Mouse (Mus musculus) midbrain, embryonic 10.5 days (tissue): ENCODE data around the gene Kng1. TPM values are rescaled to one million over a fixed set of nuclear protein-coding genes. Genes with fewer than 3 reads are reported as not detected.
"Not testable (repeated sequence)": the region's sequence is repeated elsewhere in the genome, so short reads cannot be mapped to it uniquely, and the experiment has no call there.

Experiments
- DNase-seq: peaks from one replicate; pipeline ENCODE4 v3.0.0-alpha.2; 2017; ENCODE audit warnings: low spot score
- H3K27ac ChIP-seq: fragments of 300-500 bp; sonication (generic); replicated peaks from 2 replicates; pipeline ENCODE4 v1.5.1; 2016; ENCODE audit warnings: mild to moderate bottlenecking
- H3K27me3 ChIP-seq: fragments of 300-500 bp; sonication (generic); 2 replicates; pipeline ENCODE4 v1.6.1; 2016; ENCODE audit warnings: low read depth, mild to moderate bottlenecking; ENCODE audit not compliant: poor library complexity, severe bottlenecking
- H3K36me3 ChIP-seq: fragments of 300-500 bp; sonication (generic); 2 replicates; pipeline ENCODE4 v1.6.1; 2016; ENCODE audit warnings: mild to moderate bottlenecking, moderate library complexity
- H3K4me1 ChIP-seq: fragments of 300-500 bp; sonication (generic); 2 replicates; pipeline ENCODE4 v1.6.1; 2016
- H3K4me3 ChIP-seq: fragments of 300-500 bp; sonication (generic); 2 replicates; pipeline ENCODE4 v1.5.1; 2016; ENCODE audit warnings: mild to moderate bottlenecking, moderate library complexity
- H3K9me3 ChIP-seq: fragments of 300-500 bp; sonication (generic); replicated peaks from 2 replicates; pipeline ENCODE4 v1.6.1; 2016; ENCODE audit warnings: mild to moderate bottlenecking
- WGBS: fragments of 180-500 bp; shearing (Covaris S2); methylation state at CpG from one replicate; pipeline ENCODE4 v1.1.7; 2016; 5-methylcytosine and 5-hydroxymethylcytosine counted together
- polyA plus RNA-seq: library from polyadenylated mRNA; unstranded; fragments of >200 nt; fragmentation: Nextera tagmentation; extraction: Ambion mirVana; gene quantifications from 2 replicates; pipeline ENCODE4 v1.2.1, GENCODE M21; 2016

The Kng1 gene
- not detected in 2 replicates for polyA plus RNA-seq

DNA sequence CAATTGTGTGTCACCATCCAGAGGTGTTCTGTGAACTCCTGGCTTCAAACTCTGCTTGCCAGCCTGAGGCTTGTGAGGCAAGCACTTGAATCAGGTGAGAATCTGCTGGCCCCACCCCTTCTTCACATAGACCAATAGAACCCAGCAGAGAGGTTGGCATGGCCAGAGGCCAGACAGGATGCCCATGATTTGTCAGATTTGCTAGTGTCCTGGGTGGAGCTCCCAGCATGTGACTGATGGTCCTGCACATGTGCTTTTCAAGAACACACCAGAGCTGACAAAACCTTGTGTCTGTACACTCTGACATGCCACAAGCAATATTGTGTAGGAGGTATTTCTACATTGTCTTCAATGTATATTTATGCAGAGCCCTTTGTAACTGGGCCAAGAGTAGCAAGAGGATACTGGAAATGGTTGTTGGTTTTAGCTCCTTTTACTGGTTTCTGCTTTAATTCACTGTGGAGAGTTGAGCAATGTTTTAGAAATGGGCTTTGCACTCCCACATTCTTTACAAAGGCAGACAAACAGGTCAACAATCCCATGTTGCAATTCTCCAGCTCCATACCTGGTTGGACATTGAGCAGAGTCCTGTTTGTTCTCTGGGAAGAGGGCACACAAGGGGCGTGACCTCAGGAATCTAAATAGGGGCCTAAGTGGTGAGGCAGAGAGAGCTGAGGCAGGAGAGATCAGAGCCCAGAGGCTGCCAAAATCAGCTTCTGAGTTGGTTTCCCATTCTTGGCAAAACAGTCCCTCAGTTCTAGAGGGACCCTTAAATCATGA lies at the start of gene Kng1:
TSS of gene Kng1 (plus strand) at position 198 of the 780 bp plus-strand sequence.
- 81% methylated on average over 1 of the region's 1 CpGs for WGBS
- not testable (repeated sequence) for DNase-seq

DNA sequence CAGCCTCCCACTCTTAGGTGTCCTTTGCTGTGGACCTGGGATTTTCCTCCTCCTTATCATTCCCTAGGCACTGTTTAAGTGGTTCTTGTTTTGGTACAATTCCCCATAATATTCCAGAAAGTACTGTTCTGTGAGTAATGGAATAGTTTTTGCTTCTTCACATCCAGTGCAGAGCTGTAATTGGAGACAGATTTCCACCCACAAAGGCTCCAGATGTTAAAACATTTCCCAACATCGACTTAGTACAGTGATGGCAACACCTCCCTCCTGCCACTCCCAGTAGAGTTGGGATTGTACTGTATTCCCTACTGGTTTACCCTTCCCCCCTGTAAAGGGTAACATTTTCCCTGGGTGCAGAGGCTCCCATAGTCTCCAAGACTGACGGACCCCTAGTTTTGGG lies 43.9 kb upstream of the Kng1 start:
- 81% methylated on average over 2 of the region's 2 CpGs for WGBS
- DNase-seq, H3K9me3 ChIP-seq, H3K27ac ChIP-seq, H3K4me1 ChIP-seq, H3K36me3 ChIP-seq, H3K4me3 ChIP-seq, H3K27me3 ChIP-seq: not testable (repeated sequence)

More for the DNA sequence above, at the start of gene Kng1:
- not testable (repeated sequence) for H3K36me3 ChIP-seq, H3K4me3 ChIP-seq, H3K9me3 ChIP-seq, H3K27ac ChIP-seq, H3K4me1 ChIP-seq, H3K27me3 ChIP-seq

DNA sequence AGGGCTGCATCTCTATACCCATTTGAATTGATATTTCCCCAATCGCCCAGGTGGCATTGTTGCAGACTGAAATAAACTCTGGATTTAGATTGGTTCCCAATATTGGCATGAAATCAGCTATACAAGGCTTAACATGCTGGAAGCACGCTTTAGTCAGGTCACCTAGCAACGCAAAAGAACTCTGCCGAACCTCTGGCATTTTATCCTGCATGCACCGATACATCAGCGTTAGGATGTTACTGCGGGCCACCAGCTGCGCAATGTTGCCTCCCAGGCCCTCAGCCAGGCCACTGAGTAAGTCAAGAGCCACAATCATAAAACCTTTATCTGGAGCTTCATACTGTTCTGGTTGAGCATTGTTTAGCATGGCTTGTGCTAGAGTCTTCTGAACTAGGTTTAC lies 43.0 kb upstream of the Kng1 start:
- H3K9me3 ChIP-seq, H3K36me3 ChIP-seq, H3K4me3 ChIP-seq, H3K4me1 ChIP-seq, H3K27ac ChIP-seq, H3K27me3 ChIP-seq, DNase-seq: not testable (repeated sequence)
- WGBS, result 78% methylated on average over 8 of the region's 8 CpGs

DNA sequence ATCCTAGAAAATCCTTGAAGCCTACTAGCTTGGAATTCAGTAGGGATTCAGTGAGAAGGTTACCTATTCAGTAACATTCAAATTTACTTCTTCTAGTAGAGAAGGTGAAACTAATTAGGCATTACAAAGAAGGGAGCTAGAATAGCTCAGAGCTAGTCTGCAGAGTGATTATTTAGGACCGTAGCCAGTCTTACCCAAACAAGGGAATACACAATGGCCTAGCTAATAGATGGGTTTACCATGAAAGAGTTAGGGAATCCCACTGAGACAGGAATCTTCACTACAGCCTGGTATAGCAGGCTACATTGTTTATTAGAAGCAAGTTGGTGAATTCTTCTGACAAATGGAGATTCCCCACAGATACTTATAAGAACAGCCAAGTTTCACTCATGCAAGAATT lies 37.1 kb upstream of the Kng1 start:
- WGBS, result 14% methylated on average over 1 of the region's 1 CpGs
- DNase-seq, H3K4me3 ChIP-seq: not testable (repeated sequence)

DNA sequence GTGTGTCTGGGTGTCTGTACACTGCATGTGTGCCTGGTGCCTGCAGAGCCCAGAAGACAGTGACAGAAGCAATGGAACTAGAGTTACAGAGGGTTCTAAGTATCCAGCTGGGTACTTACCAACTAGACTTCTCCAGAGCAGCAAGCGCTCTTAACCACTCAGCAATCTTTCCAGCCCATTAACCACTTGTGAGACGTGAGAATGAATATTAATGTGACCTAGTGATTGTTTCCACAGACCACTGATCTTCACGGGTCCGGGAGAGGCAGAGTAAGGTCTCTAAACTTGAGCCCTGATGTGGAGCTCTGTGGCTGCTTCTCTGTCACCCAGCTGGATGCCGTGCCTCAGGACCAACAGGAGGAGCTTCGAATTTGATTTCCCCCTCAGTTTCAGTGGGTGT lies 32.6 kb upstream of the Kng1 start:
- 55% methylated on average over 6 of the region's 6 CpGs for WGBS
- no peak for DNase-seq

More for the DNA sequence above, 37.1 kb upstream of the Kng1 start:
- peaks cover 26% of the 10 kb centered on the region for H3K4me1 ChIP-seq
- not testable (repeated sequence) for H3K27me3 ChIP-seq, H3K36me3 ChIP-seq, H3K9me3 ChIP-seq, H3K27ac ChIP-seq

DNA sequence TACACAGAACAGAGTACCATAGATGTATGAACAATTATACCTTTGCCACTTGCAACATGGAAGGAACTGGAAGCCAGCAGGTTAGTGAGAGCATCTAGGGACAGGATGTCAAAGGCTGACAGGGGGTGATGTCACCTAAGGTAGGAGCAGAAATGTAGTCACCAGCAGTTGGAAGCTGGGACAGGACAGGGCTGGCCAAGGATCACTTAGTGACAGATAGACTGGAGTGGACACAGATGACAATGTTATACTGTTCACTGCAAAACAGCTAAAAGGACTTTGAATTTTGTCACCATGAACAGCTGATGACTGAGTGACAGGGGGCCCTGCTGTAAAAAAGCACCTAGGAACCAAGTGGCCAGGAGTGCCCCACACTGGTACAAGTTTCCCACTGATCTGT lies 31.1 kb upstream of the Kng1 start:
- H3K36me3 ChIP-seq, result no peaks in the 10 kb centered on the region
- no peaks in the 10 kb centered on the region for H3K27me3 ChIP-seq
- DNase-seq, result no peak
- no peak overlapping the region for H3K4me3 ChIP-seq
- peaks cover 20% of the 10 kb centered on the region for H3K4me1 ChIP-seq
- H3K27ac ChIP-seq, result no peak overlapping the region
- H3K9me3 ChIP-seq, result peaks cover 1% of the 10 kb centered on the region; the same call in 1 of the 2 replicates

More for the DNA sequence above, 32.6 kb upstream of the Kng1 start:
- peaks cover 31% of the 10 kb centered on the region for H3K4me1 ChIP-seq
- H3K36me3 ChIP-seq, result no peaks in the 10 kb centered on the region
- no peaks in the 10 kb centered on the region for H3K9me3 ChIP-seq
- no peaks in the 10 kb centered on the region for H3K27me3 ChIP-seq
- H3K27ac ChIP-seq, result no peak overlapping the region
- no peak overlapping the region for H3K4me3 ChIP-seq

DNA sequence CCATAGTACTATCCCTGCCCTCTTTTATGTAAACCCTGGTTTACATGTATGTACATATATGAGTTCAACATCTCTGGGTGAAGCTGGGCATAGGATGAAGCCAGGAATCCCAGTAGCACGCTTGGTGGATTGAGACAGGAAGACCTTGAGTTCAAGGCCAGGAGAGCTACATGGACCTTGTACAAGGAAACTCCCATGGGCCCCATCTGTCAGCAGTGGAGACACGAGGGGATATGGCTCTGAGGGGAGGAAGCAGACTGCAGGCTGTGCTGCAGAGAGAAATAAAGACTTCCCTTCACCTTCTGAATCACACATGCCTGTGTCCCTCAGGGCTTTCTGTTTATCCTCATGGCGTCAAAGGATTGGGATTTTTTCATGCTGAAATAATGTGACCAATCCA lies 30.3 kb upstream of the Kng1 start:
- not testable (repeated sequence) for H3K4me3 ChIP-seq, H3K27me3 ChIP-seq, H3K36me3 ChIP-seq, H3K9me3 ChIP-seq, H3K27ac ChIP-seq, DNase-seq
- peaks cover 12% of the 10 kb centered on the region for H3K4me1 ChIP-seq
- whole genome bisulfite sequencing, result 74% methylated on average over 3 of the region's 3 CpGs

DNA sequence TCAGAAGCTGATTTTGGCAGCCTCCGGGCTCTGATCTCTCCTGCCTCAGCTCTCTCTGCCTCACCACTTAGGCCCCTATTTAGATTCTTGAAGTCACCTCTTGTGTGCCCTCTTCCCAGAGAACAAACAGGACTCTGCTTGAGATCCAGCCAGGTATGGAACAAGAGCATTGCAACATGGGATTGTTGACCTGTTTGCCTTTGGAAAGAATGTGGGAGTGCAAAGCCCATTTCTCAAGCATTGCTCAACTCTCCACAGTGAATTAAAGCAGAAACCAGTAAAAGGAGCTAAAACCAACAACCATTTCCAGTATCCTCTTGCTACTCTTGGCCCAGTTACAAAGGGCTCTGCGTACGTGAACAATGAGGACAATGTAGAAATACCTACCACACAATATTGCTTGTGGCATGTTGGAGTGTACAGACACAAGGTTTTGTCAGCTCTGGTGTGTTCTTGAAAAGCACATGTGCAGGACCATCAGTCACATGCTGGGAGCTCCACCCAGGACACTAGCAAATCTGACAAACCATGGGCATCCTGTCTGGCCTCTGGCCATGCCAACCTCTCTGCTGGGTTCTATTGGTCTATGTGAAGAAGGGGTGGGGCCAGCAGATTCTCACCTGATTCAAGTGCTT lies 28.6 kb upstream of the Kng1 start, which contains the start of gene Kng2:
TSS of gene Kng2 (minus strand) at position 517 of the 635 bp plus-strand sequence.
- not testable (repeated sequence) for H3K36me3 ChIP-seq, H3K27ac ChIP-seq, H3K27me3 ChIP-seq, H3K4me3 ChIP-seq, DNase-seq
- WGBS, result 92% methylated on average over 3 of the region's 3 CpGs
- H3K4me1 ChIP-seq, result peaks cover 12% of the 10 kb centered on the region
- H3K9me3 ChIP-seq, result peaks cover 10% of the 10 kb centered on the region; the same call in 1 of the 2 replicates

DNA sequence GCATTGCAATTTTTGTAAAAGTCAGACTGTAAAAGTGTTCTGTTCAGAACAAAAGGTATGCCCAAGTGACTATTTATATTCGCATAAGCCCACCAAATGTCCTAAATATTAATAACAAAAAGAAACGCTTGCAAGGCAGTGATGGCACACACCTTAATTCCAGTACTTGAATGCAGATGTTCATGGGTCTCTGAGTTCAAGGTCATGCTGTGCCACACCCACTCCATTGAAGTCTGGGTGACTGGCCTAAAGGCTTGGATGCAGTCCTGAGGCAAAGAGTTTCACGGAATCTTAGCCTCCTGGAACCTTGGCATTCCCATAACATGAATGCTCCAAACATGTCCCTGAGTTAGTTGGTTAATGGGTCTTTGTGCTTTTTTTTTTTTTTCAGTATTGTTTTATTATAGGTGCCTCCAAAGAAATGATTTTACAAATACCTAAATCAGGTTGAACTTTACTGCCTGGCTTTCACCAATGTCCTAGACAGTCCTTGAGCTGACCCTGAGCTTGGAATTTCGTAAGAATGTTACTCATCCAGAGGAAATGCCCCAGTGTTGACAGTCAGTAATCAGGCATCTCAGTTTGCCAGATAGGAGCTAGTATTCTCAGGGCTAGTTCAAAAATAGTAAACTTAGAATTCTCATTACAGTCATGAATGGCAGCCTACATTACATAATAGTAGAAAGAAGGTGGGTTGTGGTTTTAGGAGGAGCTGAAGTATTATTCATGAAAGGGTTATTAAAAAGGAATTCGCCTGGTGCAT lies 26.8 kb upstream of the Kng1 start:
- DNase-seq, result no peak
- WGBS, result 89% methylated on average over 5 of the region's 5 CpGs
- H3K9me3 ChIP-seq, result peaks cover 10% of the 10 kb centered on the region; the same call in 1 of the 2 replicates
- no peak overlapping the region for H3K27ac ChIP-seq
- H3K27me3 ChIP-seq, result no peaks in the 10 kb centered on the region
- no peaks in the 10 kb centered on the region for H3K36me3 ChIP-seq
- no peak overlapping the region for H3K4me3 ChIP-seq
- peaks cover 2% of the 10 kb centered on the region for H3K4me1 ChIP-seq

DNA sequence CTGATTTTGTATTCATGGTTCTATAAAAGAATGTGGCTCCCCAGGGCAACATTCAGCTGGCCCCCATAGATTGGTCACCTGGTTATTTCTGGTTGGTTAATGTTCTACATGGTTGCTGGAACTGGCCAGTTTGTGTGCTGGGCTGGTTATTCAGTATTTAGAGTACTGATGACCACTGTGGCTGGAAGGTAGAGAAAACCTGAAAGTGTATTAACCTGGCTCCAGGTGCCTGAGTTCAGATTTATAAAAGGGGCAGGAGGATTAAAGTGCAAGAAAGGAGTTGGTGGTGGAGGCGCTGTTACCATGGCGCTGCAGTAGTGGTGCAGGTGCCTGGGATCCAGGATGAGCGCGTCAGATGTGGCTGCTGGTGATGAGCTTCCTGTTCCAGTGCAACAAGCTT lies 24.0 kb upstream of the Kng1 start:
- Histone ChIP-seq H3K27me3 (no peaks in the 10 kb centered on the region), H3K4me3 (no peak overlapping the region), H3K4me1 (no peaks in the 10 kb centered on the region), H3K27ac (no peak overlapping the region), H3K9me3 (peaks cover 10% of the 10 kb centered on the region; the same call in 1 of the 2 replicates), H3K36me3 (no peaks in the 10 kb centered on the region)
- 97% methylated on average over 4 of the region's 4 CpGs for WGBS
- no peak for DNase-seq

DNA sequence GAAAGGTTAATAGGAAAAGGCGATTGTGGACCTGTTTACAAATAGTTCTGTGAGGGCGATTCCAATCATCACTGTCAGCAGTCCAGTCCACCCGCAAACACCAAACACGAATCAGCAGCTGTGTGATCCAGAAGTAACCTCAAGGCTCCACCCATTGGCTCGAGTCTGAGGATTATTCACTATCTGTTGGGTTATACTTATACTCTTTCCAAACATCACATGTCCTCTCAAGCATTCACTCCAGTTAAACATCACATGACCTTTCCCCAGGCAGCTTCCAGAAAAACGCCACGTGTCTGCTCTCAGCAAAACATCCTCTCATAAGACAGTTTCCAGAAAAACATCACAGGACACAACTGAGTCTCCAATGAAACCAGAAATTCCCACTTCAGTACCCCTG lies 19.9 kb upstream of the Kng1 start:
- Histone ChIP-seq H3K27me3 (no peaks in the 10 kb centered on the region), H3K4me3 (no peak overlapping the region), H3K9me3 (no peaks in the 10 kb centered on the region), H3K4me1 (0 out of 2 replicates have a peak, but pooled peaks cover 2% of the 10 kb centered on the region), H3K36me3 (no peaks in the 10 kb centered on the region), H3K27ac (no peak overlapping the region)
- no peak for DNase-seq
- 87% methylated on average over 7 of the region's 7 CpGs for WGBS

DNA sequence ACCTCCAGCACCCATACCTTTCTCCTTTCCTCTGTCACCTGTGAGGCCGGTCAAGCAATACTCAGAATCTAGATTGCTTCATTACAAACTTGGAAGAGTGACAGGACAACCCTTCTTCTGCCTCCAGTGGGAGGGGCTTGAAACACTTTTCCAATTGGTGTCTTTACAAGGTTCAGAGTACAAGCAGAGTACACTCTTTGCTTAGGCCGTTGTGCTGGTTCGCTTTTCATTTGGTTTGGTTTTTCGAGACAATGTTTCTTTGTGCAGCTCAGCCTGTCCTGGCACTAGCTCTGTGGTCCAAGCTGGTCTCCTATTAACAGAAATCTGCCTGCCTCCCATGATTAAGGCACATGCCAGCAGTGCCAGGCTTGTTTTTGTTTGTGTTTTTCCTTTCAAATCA lies 18.4 kb upstream of the Kng1 start:
- DNase-seq, result no peak
- Histone ChIP-seq H3K27ac (no peak overlapping the region), H3K27me3 (no peaks in the 10 kb centered on the region), H3K36me3 (no peaks in the 10 kb centered on the region), H3K4me1 (0 out of 2 replicates have a peak, but pooled peaks cover 2% of the 10 kb centered on the region), H3K4me3 (no peak overlapping the region), H3K9me3 (no peaks in the 10 kb centered on the region)
- WGBS, result 93% methylated on average over 4 of the region's 4 CpGs
